Mouse (Mus musculus) MEL (cell line): ENCODE measurements at regions not wholly inside any gene's neighbourhood (a gene's known extent, or its start where the extent isn't known, plus 50 kb on each side); places are given as distances from the start of the nearest gene placed in this dataset.

Experiments
- DNase-seq: peaks from one replicate; pipeline ENCODE4 v3.0.0; 2011; ENCODE audit warnings: low read depth, low spot score
- H3K27ac ChIP-seq: 2 replicates; pipeline ENCODE4 v1.5.1; 2012; ENCODE audit warnings: low read depth, mild to moderate bottlenecking, control low read depth, low read length, moderate library complexity; ENCODE audit not compliant: control insufficient read depth
- H3K27me3 ChIP-seq, 2 experiments: fragments of 150-350 bp in 1 of 2; sonication (generic) in 1 of 2; 2 replicates each; pipeline ENCODE4 v1.6.1; 2012; ENCODE audit warnings: low read length in 2 of 2, mild to moderate bottlenecking in 2 of 2, improper control_type of control experiment in 1 of 2, moderate library complexity in 1 of 2; ENCODE audit not compliant: insufficient read depth in 2 of 2, control insufficient read depth in 1 of 2
- H3K36me3 ChIP-seq, 2 experiments: 2 replicates each; pipeline ENCODE4 v1.6.1; 2012 to 2014; ENCODE audit warnings: low read length in 2 of 2, improper control_type of control experiment in 1 of 2, inconsistent platforms in 1 of 2, mild to moderate bottlenecking in 1 of 2; ENCODE audit not compliant: insufficient read depth in 2 of 2, control insufficient read depth in 1 of 2
- H3K4me1 ChIP-seq, 2 experiments: fragments of 150-350 bp in 1 of 2; sonication (generic) in 1 of 2; 2 replicates each; pipeline ENCODE4 v1.6.1; 2012; ENCODE audit warnings: low read length in 2 of 2, improper control_type of control experiment in 1 of 2, mild to moderate bottlenecking in 1 of 2; ENCODE audit not compliant: insufficient read depth in 2 of 2, control insufficient read depth in 1 of 2
- H3K4me3 ChIP-seq, 2 experiments: fragments of 150-350 bp in 1 of 2; sonication (generic) in 1 of 2; 2 replicates each; pipeline ENCODE4 v1.5.1; 2012; ENCODE audit warnings: low read depth in 2 of 2, low read length in 2 of 2, mild to moderate bottlenecking in 2 of 2, moderate library complexity in 2 of 2, control low read depth in 1 of 2, improper control_type of control experiment in 1 of 2; ENCODE audit not compliant: control insufficient read depth in 1 of 2, insufficient read depth in 1 of 2
- H3K79me2 ChIP-seq: 2 replicates; pipeline ENCODE4 v1.6.1; 2012; ENCODE audit warnings: mild to moderate bottlenecking, low read length, moderate library complexity; ENCODE audit not compliant: control insufficient read depth, poor library complexity, insufficient read depth
- H3K9ac ChIP-seq: 2 replicates; pipeline ENCODE4 v1.6.1; 2012; ENCODE audit warnings: low read depth, mild to moderate bottlenecking, control low read depth, low read length, moderate library complexity; ENCODE audit not compliant: control insufficient read depth, poor library complexity, severe bottlenecking
- H3K9me3 ChIP-seq: fragments of 150-350 bp; sonication (generic); replicated peaks from 2 replicates; pipeline ENCODE4 v1.6.1; 2012; ENCODE audit warnings: mild to moderate bottlenecking, low read length, improper control_type of control experiment, moderate library complexity; ENCODE audit not compliant: insufficient read depth
- BHLHE40 ChIP-seq: IDR thresholded peaks from 2 replicates; pipeline ENCODE4 v1.6.1; 2012; ENCODE audit warnings: low read depth, mild to moderate bottlenecking, inconsistent platforms, low read length, improper control_type of control experiment, borderline replicate concordance
- CTCF ChIP-seq, 3 experiments: IDR thresholded peaks in 2 of 3; conservative IDR thresholded peaks in 1 of 3; 2 replicates each; pipeline ENCODE4 v1.5.1; 2011 to 2012; ENCODE audit warnings: low read length in 3 of 3, low read depth in 2 of 3, mild to moderate bottlenecking in 2 of 3, improper control_type of control experiment in 1 of 3, inconsistent platforms in 1 of 3, mixed read lengths in 1 of 3, moderate library complexity in 1 of 3; ENCODE audit not compliant: control insufficient read depth in 1 of 3, insufficient read depth in 1 of 3, poor library complexity in 1 of 3, severe bottlenecking in 1 of 3
- E2F4 ChIP-seq: IDR thresholded peaks from 2 replicates; pipeline ENCODE4 v1.6.1; 2011; ENCODE audit warnings: low read depth, low read length, improper control_type of control experiment, borderline replicate concordance
- GATA1 ChIP-seq: IDR thresholded peaks from 2 replicates; pipeline ENCODE4 v1.6.1; 2011; ENCODE audit warnings: low read depth, low read length, improper control_type of control experiment
- HCFC1 ChIP-seq: IDR thresholded peaks from 2 replicates; pipeline ENCODE4 v1.6.1; 2012; ENCODE audit warnings: low read depth, mild to moderate bottlenecking, inconsistent platforms, low read length, improper control_type of control experiment, moderate library complexity
- JUND ChIP-seq: IDR thresholded peaks from 2 replicates; pipeline ENCODE4 v1.6.1; 2011; ENCODE audit warnings: low read depth, mild to moderate bottlenecking, improper control_type of control experiment, low read length
- MEF2A ChIP-seq: IDR thresholded peaks from 2 replicates; pipeline ENCODE4 v1.6.1; 2014; ENCODE audit warnings: low read depth, mild to moderate bottlenecking, inconsistent platforms, low read length, improper control_type of control experiment; ENCODE audit not compliant: poor library complexity, insufficient replicate concordance, severe bottlenecking; ENCODE audit errors: extremely low read depth
- MXI1 ChIP-seq: IDR thresholded peaks from 2 replicates; pipeline ENCODE4 v1.6.1; 2011; ENCODE audit warnings: mild to moderate bottlenecking, low read depth, low read length, improper control_type of control experiment
- NELFE ChIP-seq: IDR thresholded peaks from 2 replicates; pipeline ENCODE4 v1.6.1; 2011; ENCODE audit warnings: low read depth, low read length, improper control_type of control experiment
- NRF1 ChIP-seq: IDR thresholded peaks from 2 replicates; pipeline ENCODE4 v1.6.1; 2014; ENCODE audit warnings: low read depth, mild to moderate bottlenecking, inconsistent platforms, low read length, improper control_type of control experiment, moderate library complexity; ENCODE audit not compliant: poor library complexity, insufficient read depth, severe bottlenecking
- POLR2A ChIP-seq, 2 experiments: IDR thresholded peaks; 2 replicates each; pipeline ENCODE4 v1.6.1; 2011 to 2012; ENCODE audit warnings: low read length in 2 of 2, mild to moderate bottlenecking in 2 of 2, control low read depth in 1 of 2, improper control_type of control experiment in 1 of 2, low read depth in 1 of 2, moderate library complexity in 1 of 2; ENCODE audit not compliant: control insufficient read depth in 1 of 2, insufficient read depth in 1 of 2, poor library complexity in 1 of 2
- POLR2AphosphoS2 ChIP-seq: IDR thresholded peaks from 2 replicates; pipeline ENCODE4 v1.6.1; 2011; ENCODE audit warnings: low read length, improper control_type of control experiment
- POLR2AphosphoS5 ChIP-seq: IDR thresholded peaks from 2 replicates; pipeline ENCODE4 v1.6.1; 2012; ENCODE audit warnings: low read depth, borderline replicate concordance, mild to moderate bottlenecking, inconsistent platforms, low read length, moderate library complexity, mixed read lengths
- TAL1 ChIP-seq: IDR thresholded peaks from 2 replicates; pipeline ENCODE4 v1.6.1; 2012; ENCODE audit warnings: mild to moderate bottlenecking, inconsistent platforms, low read length, moderate library complexity, mixed read lengths
- TBP ChIP-seq: IDR thresholded peaks from 2 replicates; pipeline ENCODE4 v1.8.0; 2011; ENCODE audit warnings: low read depth, low read length, improper control_type of control experiment
- UBTF ChIP-seq: IDR thresholded peaks from 2 replicates; pipeline ENCODE4 v1.6.1; 2012; ENCODE audit warnings: low read depth, mild to moderate bottlenecking, inconsistent platforms, low read length, improper control_type of control experiment, moderate library complexity, borderline replicate concordance; ENCODE audit not compliant: insufficient read depth
- ZC3H11A ChIP-seq: IDR thresholded peaks from 2 replicates; pipeline ENCODE4 v1.6.1; 2012; ENCODE audit warnings: low read depth, mild to moderate bottlenecking, inconsistent platforms, low read length, improper control_type of control experiment
- ZMIZ1 ChIP-seq: IDR thresholded peaks from 2 replicates; pipeline ENCODE4 v1.6.1; 2012; ENCODE audit warnings: low read depth, mild to moderate bottlenecking, inconsistent platforms, low read length, improper control_type of control experiment, moderate library complexity
- ZNF384 ChIP-seq: IDR thresholded peaks from 2 replicates; pipeline ENCODE4 v1.6.1; 2012; ENCODE audit warnings: low read depth, mild to moderate bottlenecking, inconsistent platforms, low read length, improper control_type of control experiment

- no peaks in the 10 kb centered on the region for H3K9me3 ChIP-seq
- H3K4me3 ChIP-seq, result no peak overlapping the region
- H3K27ac ChIP-seq, result no peak overlapping the region
- H3K9ac ChIP-seq, result no peak overlapping the region
- no peaks in the 10 kb centered on the region for H3K27me3 ChIP-seq
- TF ChIP-seq UBTF, result no peak
- TF ChIP-seq ZC3H11A, result no peak
- TF ChIP-seq GATA1, result no peak
- no peak for TF ChIP-seq MEF2A
- TF ChIP-seq POLR2A (IDR thresholded peaks at IDR 0.05; ENCODE audit: control insufficient read depth in 1 of 2, insufficient read depth in 1 of 2, low read depth in 1 of 2, low read length in 2 of 2, poor library complexity in 1 of 2), result no peak
- TF ChIP-seq TAL1, result no peak
- no peak for TF ChIP-seq JUND
- TF ChIP-seq POLR2AphosphoS2, result no peak
- TF ChIP-seq TBP, result no peak
- TF ChIP-seq NRF1, result no peak
- TF ChIP-seq HCFC1, result no peak
- no peak for TF ChIP-seq ZMIZ1
- TF ChIP-seq NELFE, result no peak
- TF ChIP-seq POLR2AphosphoS5, result no peak
- no peak for TF ChIP-seq E2F4
- TF ChIP-seq CTCF (IDR thresholded peaks at IDR 0.05 in 2 of 3, conservative IDR thresholded peaks at IDR 0.05 in 1 of 3; ENCODE audit: control insufficient read depth in 1 of 3, insufficient read depth in 1 of 3, low read depth in 2 of 3, low read length in 3 of 3, poor library complexity in 1 of 3, severe bottlenecking in 1 of 3), result no peak
- no peak for TF ChIP-seq ZNF384
- TF ChIP-seq MXI1, result no peak
- H3K4me1 ChIP-seq, result no peaks in the 10 kb centered on the region
- DNase-seq, result no peak
- H3K36me3 ChIP-seq, result no peaks in the 10 kb centered on the region
- no peaks in the 10 kb centered on the region for H3K79me2 ChIP-seq
Observed at GRCm38 (mm10) chr8:35959201-35959600, 193.6 kb downstream of the Gm19410 start.

- TF ChIP-seq ZNF384, result no peak
- peak; percentile 15; the same call in 1 of the 2 replicates for TF ChIP-seq BHLHE40
- peak overlapping the region in 1 of 2 experiments; percentile 30; a peak in 1 of 4 replicates for H3K4me3 ChIP-seq
- H3K79me2 ChIP-seq, result no peaks in the 10 kb centered on the region
- H3K36me3 ChIP-seq, result no peaks in the 10 kb centered on the region
- DNase-seq, result peak; percentile 49
- H3K9me3 ChIP-seq, result no peaks in the 10 kb centered on the region
- no peaks in the 10 kb centered on the region for H3K4me1 ChIP-seq
- H3K27ac ChIP-seq, result no peak overlapping the region
- no peak overlapping the region for H3K9ac ChIP-seq
- no peaks in the 10 kb centered on the region for H3K27me3 ChIP-seq
Observed at GRCm38 (mm10) chr8:35960867-35961614, 195.5 kb downstream of the Gm19410 start.
